Mouse (Mus musculus): ENCODE results near the gene Padi2.
A peak's percentile ranks its signal among the peaks of the same experiment; 100 is the strongest.

Gene Padi2

DNA sequence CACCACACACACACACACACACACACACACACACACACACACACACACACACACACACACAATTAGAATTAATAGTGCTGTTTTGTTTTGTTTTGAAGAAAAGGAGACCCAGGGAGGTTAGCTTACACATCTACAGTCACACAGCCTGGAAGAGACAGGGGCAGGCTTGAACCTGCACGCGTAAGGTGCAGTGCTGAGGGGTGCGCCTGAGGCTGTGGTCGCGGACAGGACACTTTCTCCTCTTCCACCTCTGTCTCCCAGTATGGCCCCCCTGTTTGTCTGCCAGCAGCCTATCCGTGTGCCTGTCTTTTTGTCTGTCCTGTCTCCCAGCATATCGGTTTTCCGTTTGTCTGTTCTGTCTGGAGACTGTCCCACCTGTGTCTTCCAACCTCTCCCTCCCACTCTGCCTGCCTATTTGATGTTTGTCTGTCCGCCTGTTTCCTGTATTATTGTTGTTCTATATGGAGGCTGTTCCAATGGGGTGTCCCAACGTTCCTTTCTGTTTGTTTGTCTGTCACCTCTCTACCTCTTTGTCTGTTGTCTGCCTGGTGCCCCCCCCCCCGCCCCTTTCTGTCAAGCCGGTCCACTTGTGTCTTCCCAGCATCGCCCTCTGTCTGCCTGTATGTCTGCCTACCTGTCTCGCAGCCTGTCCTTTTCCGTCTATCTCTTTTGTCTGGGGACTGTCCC, 80.0 kb downstream of the Padi2 start:
- ATAC-seq (ENCODE audit: low TSS enrichment) = no peak

DNA sequence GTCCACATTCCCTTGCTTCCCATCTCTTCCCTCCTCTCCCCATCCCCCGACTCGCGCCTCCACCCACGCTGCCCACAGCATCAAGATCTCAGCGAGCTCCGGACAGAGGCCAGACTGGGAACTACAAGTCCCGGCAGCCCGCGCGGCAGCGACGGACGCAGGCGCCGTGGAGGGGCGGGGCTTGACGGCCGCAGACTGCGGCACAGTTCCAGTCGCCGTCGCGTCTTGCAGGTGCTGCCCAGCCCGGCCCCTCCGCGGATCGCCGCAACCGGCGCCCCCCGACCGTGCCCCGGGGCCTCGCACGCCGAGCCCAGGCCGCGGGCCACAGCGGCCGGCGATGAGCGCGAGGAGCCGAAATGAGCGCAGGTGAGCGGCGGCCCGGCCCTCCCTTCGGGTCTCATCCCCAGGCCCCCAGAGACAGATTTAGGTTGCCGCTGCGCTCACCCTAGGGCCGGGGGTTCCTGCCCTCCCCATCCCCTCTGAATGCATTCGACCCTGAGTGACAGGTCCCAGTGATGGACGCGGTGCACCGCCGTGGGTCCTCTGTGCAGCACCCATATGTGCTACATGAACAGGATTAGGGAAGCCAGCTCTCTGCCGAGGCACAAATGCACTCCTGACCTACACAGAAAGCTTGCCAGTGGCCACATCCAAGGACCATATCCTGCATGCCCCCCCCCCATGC, 80.7 kb downstream of the Padi2 start, which contains the start of gene Atp13a2:
Atp13a2 (plus strand) TSS at position 163 of the 685 bp plus-strand sequence.
- ATAC-seq (ENCODE audit: low TSS enrichment) = peak; percentile 91

- ATAC-seq (ENCODE audit: low TSS enrichment) = no peak
Observed at GRCm38 (mm10) chr4:140987476-140987875, 81.3 kb downstream of the Padi2 start.

- no peak for ATAC-seq (ENCODE audit: low TSS enrichment)
Observed at GRCm38 (mm10) chr4:140988706-140989290, 82.7 kb downstream of the Padi2 start.

DNA sequence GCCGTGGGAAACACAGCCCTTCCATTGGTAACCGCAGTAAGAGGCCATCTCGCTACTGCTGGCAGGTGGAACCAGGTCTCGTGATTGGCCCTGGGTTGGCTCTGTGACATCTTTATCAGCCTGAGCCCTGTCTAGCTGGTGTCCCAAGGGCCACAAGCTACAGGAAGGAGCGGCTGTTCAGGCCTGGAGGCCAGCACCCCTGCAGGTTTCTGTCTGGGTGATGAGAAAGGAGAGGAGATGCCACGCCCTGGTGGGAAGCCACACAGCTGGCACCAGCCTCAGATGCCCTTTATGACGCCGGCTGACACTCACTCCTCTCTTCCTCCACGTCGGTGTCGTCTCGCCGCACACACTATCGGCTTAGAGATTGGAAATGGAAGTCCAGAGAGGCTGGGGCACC, 83.3 kb downstream of the Padi2 start:
- ATAC-seq (ENCODE audit: low TSS enrichment) = no peak

- no peak for ATAC-seq (ENCODE audit: low TSS enrichment)
Observed at GRCm38 (mm10) chr4:140992215-140992614, 86.1 kb downstream of the Padi2 start.

DNA sequence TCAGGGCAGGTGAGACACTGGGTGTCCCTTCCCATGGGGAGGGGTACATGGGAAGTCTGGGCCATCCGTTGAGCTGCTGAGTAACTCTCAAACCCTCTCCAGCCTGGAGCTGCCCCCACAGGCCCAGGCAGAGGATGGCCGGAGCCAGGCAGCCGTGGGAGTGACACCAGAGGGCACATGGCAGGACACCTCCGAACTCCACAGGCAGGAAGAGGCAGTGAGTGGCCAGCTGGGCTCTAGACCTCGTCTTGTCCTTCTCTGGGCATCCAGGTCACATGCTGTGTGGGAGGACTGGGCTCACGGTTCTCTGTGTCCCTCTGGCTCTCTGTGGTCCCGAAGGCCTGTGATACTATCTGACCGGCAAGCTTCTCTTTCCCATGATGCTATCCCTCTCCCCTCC, 87.7 kb downstream of the Padi2 start:
- no peak for ATAC-seq (ENCODE audit: low TSS enrichment)

DNA sequence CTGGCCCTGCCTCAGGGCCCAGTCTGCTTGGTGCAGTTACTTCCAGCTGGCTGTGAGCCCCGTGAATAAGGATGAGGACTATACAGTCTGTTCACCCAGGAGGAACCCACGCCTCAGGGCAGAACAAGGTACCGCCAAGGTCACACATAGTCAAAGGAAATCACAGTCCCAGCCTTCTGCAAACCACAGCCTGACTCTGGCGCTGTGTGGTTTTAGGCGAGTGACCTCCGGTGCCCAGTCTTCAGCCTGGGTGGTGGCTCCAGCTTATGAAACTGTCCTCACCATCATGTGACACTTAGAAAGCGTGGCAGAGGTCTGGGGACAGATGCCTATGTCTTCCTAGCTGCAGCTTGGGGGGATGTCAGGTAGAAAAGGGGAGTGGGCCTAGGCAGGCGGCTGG, 89.7 kb downstream of the Padi2 start:
- ATAC-seq (ENCODE audit: low TSS enrichment) = no peak

- no peak for ATAC-seq (ENCODE audit: low TSS enrichment)
Observed at GRCm38 (mm10) chr4:140996812-140997211, 90.7 kb downstream of the Padi2 start.
